Mouse (Mus musculus): ENCODE results near the gene Atat1. TPM values are rescaled to one million over a fixed set of nuclear protein-coding genes. Genes with fewer than 3 reads are reported as not detected.
"Not testable (repeated sequence)": the region's sequence is repeated elsewhere in the genome, so short reads cannot be mapped to it uniquely, and the experiment has no call there.

The Atat1 gene
- 12.5 and 12.9 TPM in 2 replicates for total RNA-seq (2012; rRNA removed)

- peak within 1 kb of the TSS; percentile 72 for H3K9ac ChIP-seq (ENCODE audit: insufficient read depth, low read depth, low read length, poor library complexity, severe bottlenecking)
- peak within 1 kb of the TSS; percentile 70 to 87 for H3K4me3 ChIP-seq (ENCODE audit: insufficient read depth in 1 of 2, low read depth in 1 of 2, low read length in 2 of 2, poor library complexity in 1 of 2, severe bottlenecking in 1 of 2)
- peaks cover 25% of the 10 kb centered on the region for H3K36me3 ChIP-seq (ENCODE audit: control insufficient read depth, insufficient read depth, low read length, poor library complexity, severe bottlenecking)
- peak; percentile 95 for DNase-seq (ENCODE audit: low read depth, low spot score)
- no peak for TF ChIP-seq ZNF384 (IDR thresholded peaks at IDR 0.05; ENCODE audit: low read depth, low read length)
- TF ChIP-seq HCFC1 (IDR thresholded peaks at IDR 0.05; ENCODE audit: borderline replicate concordance, insufficient read depth, low read length): no peak
- no peak for TF ChIP-seq ZC3H11A (IDR thresholded peaks at IDR 0.05; ENCODE audit: borderline replicate concordance, low read depth, low read length)
- in situ Hi-C loops (cut with MboI; ENCODE audit: low sequenced_read_pairs in 2 of 2, unreplicated experiment in 2 of 2): no loop called here
- H3K9me3 ChIP-seq (ENCODE audit: control insufficient read depth, insufficient read depth, low read depth, low read length): no peaks in the 10 kb centered on the region
- H3K4me1 ChIP-seq (ENCODE audit: control insufficient read depth in 2 of 2, insufficient read depth in 2 of 2, low read length in 2 of 2, poor library complexity in 1 of 2): peaks cover 0 to 11% of the 10 kb centered on the region in 2 experiments; a peak in 1 of 4 replicates
- H3K27ac ChIP-seq (ENCODE audit: insufficient read depth, low read depth, low read length, poor library complexity, severe bottlenecking): peak within 1 kb of the TSS; percentile 58; the same call in 1 of the 2 replicates
Measured at GRCm38 (mm10) chr17:35909919-35910369, at the start of gene Atat1. Atat1 (minus strand) TSS chr17:35910075.

GRCm38 (mm10) chr17:35958533-35959223, 48.8 kb upstream of the Atat1 start:
- no peak overlapping the region for H3K27ac ChIP-seq (ENCODE audit: insufficient read depth, low read depth, low read length, poor library complexity, severe bottlenecking)
- peaks cover 0 to 8% of the 10 kb centered on the region in 2 experiments; a peak in 1 of 4 replicates for H3K4me1 ChIP-seq (ENCODE audit: control insufficient read depth in 2 of 2, insufficient read depth in 2 of 2, low read length in 2 of 2, poor library complexity in 1 of 2)
- DNase-seq (ENCODE audit: low read depth, low spot score): no peak
- no peaks in the 10 kb centered on the region for H3K9me3 ChIP-seq (ENCODE audit: control insufficient read depth, insufficient read depth, low read depth, low read length)
- peaks cover 73% of the 10 kb centered on the region for H3K36me3 ChIP-seq (ENCODE audit: control insufficient read depth, insufficient read depth, low read length, poor library complexity, severe bottlenecking)
- in situ Hi-C loops (cut with MboI; ENCODE audit: low sequenced_read_pairs in 2 of 2, unreplicated experiment in 2 of 2): no loop called here
- TF ChIP-seq HCFC1 (IDR thresholded peaks at IDR 0.05; ENCODE audit: borderline replicate concordance, insufficient read depth, low read length) (no peak), MAFK (IDR thresholded peaks at IDR 0.05; ENCODE audit: insufficient read depth, low read depth, low read length) (no peak), ZC3H11A (IDR thresholded peaks at IDR 0.05; ENCODE audit: borderline replicate concordance, low read depth, low read length) (no peak), CHD2 (IDR thresholded peaks at IDR 0.05; ENCODE audit: low read depth, low read length) (no peak), ZNF384 (IDR thresholded peaks at IDR 0.05; ENCODE audit: low read depth, low read length) (no peak)
- H3K4me3 ChIP-seq (ENCODE audit: insufficient read depth in 1 of 2, low read depth in 1 of 2, low read length in 2 of 2, poor library complexity in 1 of 2, severe bottlenecking in 1 of 2): no peak overlapping the region
- H3K9ac ChIP-seq (ENCODE audit: insufficient read depth, low read depth, low read length, poor library complexity, severe bottlenecking): no peak overlapping the region

DNA sequence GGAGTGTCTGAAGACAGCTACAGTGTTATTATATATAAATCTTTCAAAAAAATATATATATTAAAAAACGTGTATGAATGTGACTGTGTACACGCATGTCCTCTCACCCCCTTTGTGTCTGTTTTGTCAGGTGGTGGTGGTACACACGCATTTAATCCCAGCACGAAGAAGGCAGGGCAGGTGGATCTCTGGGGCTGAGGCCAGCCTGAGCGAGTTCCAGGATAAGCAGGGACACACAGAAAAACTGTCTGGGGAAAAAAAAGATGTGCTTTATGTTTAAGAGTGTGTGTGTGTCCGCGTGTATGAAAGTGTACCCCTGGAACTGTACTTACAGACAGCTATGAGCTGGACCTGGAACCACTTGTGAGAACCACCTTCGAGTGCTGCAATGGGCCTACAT, 44.8 kb upstream of the Atat1 start:
- no peak overlapping the region for H3K27ac ChIP-seq (ENCODE audit: insufficient read depth, low read depth, low read length, poor library complexity, severe bottlenecking)
- in situ Hi-C loops (cut with MboI; ENCODE audit: low sequenced_read_pairs in 2 of 2, unreplicated experiment in 2 of 2): no loop called here
- H3K9ac ChIP-seq (ENCODE audit: insufficient read depth, low read depth, low read length, poor library complexity, severe bottlenecking): no peak overlapping the region
- no peak overlapping the region for H3K4me3 ChIP-seq (ENCODE audit: insufficient read depth in 1 of 2, low read depth in 1 of 2, low read length in 2 of 2, poor library complexity in 1 of 2, severe bottlenecking in 1 of 2)
- peaks cover 37% of the 10 kb centered on the region for H3K36me3 ChIP-seq (ENCODE audit: control insufficient read depth, insufficient read depth, low read length, poor library complexity, severe bottlenecking)
- no peak for DNase-seq (ENCODE audit: low read depth, low spot score)
- no peaks in the 10 kb centered on the region; a peak in 1 of 4 replicates for H3K4me1 ChIP-seq (ENCODE audit: control insufficient read depth in 2 of 2, insufficient read depth in 2 of 2, low read length in 2 of 2, poor library complexity in 1 of 2)
- TF ChIP-seq CHD2 (IDR thresholded peaks at IDR 0.05; ENCODE audit: low read depth, low read length): no peak
- TF ChIP-seq MAFK (IDR thresholded peaks at IDR 0.05; ENCODE audit: insufficient read depth, low read depth, low read length): no peak
- TF ChIP-seq HCFC1 (IDR thresholded peaks at IDR 0.05; ENCODE audit: borderline replicate concordance, insufficient read depth, low read length): no peak
- TF ChIP-seq ZNF384 (IDR thresholded peaks at IDR 0.05; ENCODE audit: low read depth, low read length): no peak
- no peak for TF ChIP-seq ZC3H11A (IDR thresholded peaks at IDR 0.05; ENCODE audit: borderline replicate concordance, low read depth, low read length)
- no peaks in the 10 kb centered on the region for H3K9me3 ChIP-seq (ENCODE audit: control insufficient read depth, insufficient read depth, low read depth, low read length)

DNA sequence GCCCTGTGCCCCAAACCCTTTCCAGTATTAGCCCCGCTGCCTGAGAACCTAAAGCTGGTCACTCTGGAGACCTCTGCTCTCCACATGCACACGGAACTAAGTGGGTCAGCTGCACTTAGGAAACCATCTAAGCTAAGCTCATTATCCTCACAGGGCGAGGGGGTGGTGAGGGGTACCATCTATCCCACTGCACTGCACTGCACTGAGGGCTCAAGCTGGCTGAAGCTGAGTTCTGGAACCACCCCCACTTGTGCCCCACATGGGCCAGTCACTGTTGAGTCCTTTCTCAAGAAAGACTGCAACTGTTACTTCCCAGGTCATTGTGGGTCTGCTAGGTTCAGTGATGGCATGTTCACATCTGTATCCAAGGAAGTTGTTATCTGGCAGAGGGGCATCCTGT, 42.7 kb upstream of the Atat1 start:
- H3K9ac ChIP-seq (ENCODE audit: insufficient read depth, low read depth, low read length, poor library complexity, severe bottlenecking); in situ Hi-C loops (cut with MboI; ENCODE audit: low sequenced_read_pairs in 2 of 2, unreplicated experiment in 2 of 2); H3K27ac ChIP-seq (ENCODE audit: insufficient read depth, low read depth, low read length, poor library complexity, severe bottlenecking); H3K9me3 ChIP-seq (ENCODE audit: control insufficient read depth, insufficient read depth, low read depth, low read length); H3K4me1 ChIP-seq (ENCODE audit: control insufficient read depth in 2 of 2, insufficient read depth in 2 of 2, low read length in 2 of 2, poor library complexity in 1 of 2); DNase-seq (ENCODE audit: low read depth, low spot score); H3K4me3 ChIP-seq (ENCODE audit: insufficient read depth in 1 of 2, low read depth in 1 of 2, low read length in 2 of 2, poor library complexity in 1 of 2, severe bottlenecking in 1 of 2): not testable (repeated sequence)
- peaks cover 15% of the 10 kb centered on the region for H3K36me3 ChIP-seq (ENCODE audit: control insufficient read depth, insufficient read depth, low read length, poor library complexity, severe bottlenecking)

DNA sequence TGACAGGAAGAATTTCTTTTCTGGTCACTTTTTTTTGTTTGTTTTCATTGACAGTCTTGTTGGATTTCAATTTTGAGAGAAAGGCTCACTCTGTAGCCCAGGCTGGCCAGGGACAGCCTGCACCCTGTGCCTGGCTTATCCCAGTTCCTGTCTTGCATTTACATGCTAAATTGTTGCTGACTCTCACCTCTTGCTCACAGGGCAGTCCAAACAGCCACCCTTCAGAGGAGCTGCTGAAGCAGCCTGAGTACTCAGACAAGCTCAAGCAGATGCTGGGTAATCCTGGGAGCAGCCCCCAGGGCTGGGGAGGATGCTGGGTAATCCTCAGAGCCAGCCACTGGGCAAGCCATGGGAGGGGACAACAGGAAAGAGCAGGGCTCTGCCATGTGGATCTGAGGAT, 41.1 kb upstream of the Atat1 start:
- H3K36me3 ChIP-seq (ENCODE audit: control insufficient read depth, insufficient read depth, low read length, poor library complexity, severe bottlenecking); H3K9me3 ChIP-seq (ENCODE audit: control insufficient read depth, insufficient read depth, low read depth, low read length); in situ Hi-C loops (cut with MboI; ENCODE audit: low sequenced_read_pairs in 2 of 2, unreplicated experiment in 2 of 2); DNase-seq (ENCODE audit: low read depth, low spot score); H3K4me1 ChIP-seq (ENCODE audit: control insufficient read depth in 2 of 2, insufficient read depth in 2 of 2, low read length in 2 of 2, poor library complexity in 1 of 2); H3K4me3 ChIP-seq (ENCODE audit: insufficient read depth in 1 of 2, low read depth in 1 of 2, low read length in 2 of 2, poor library complexity in 1 of 2, severe bottlenecking in 1 of 2); H3K27ac ChIP-seq (ENCODE audit: insufficient read depth, low read depth, low read length, poor library complexity, severe bottlenecking); H3K9ac ChIP-seq (ENCODE audit: insufficient read depth, low read depth, low read length, poor library complexity, severe bottlenecking): not testable (repeated sequence)

All from ES-E14 (cell line).